Mouse (Mus musculus): ENCODE measurements around the gene Serpinb7. TPM values are rescaled to one million over a fixed set of nuclear protein-coding genes. Genes with fewer than 3 reads are reported as not detected.

Gene Serpinb7
- total RNA-seq, 1 experiment = not detected

GRCm38 (mm10) chr1:107414650-107415049 is 15.2 kb downstream of the Serpinb7 start:
- TF ChIP-seq MAFK (IDR thresholded peaks at IDR 0.05; ENCODE audit: insufficient read depth, low read depth, low read length) (no peak), ZNF384 (IDR thresholded peaks at IDR 0.05; ENCODE audit: low read depth, low read length) (no peak), HCFC1 (IDR thresholded peaks at IDR 0.05; ENCODE audit: borderline replicate concordance, insufficient read depth, low read length) (no peak), CHD2 (IDR thresholded peaks at IDR 0.05; ENCODE audit: low read depth, low read length) (no peak), ZC3H11A (IDR thresholded peaks at IDR 0.05; ENCODE audit: borderline replicate concordance, low read depth, low read length) (no peak)
- DNase-seq (ENCODE audit: low read depth, low spot score) = no peak

GRCm38 (mm10) chr1:107422487-107422886 is 23.0 kb downstream of the Serpinb7 start:
- TF ChIP-seq MAFK (IDR thresholded peaks at IDR 0.05; ENCODE audit: insufficient read depth, low read depth, low read length) = no peak
- TF ChIP-seq CHD2 (IDR thresholded peaks at IDR 0.05; ENCODE audit: low read depth, low read length) = no peak
- TF ChIP-seq ZNF384 (IDR thresholded peaks at IDR 0.05; ENCODE audit: low read depth, low read length) = no peak
- TF ChIP-seq ZC3H11A (IDR thresholded peaks at IDR 0.05; ENCODE audit: borderline replicate concordance, low read depth, low read length) = no peak
- no peak for TF ChIP-seq HCFC1 (IDR thresholded peaks at IDR 0.05; ENCODE audit: borderline replicate concordance, insufficient read depth, low read length)

More at GRCm38 (mm10) chr1:107414650-107415049, 15.2 kb downstream of the Serpinb7 start:
- Histone ChIP-seq H3K9me3 (ENCODE audit: control insufficient read depth, insufficient read depth, low read depth, low read length) (no peaks in the 10 kb centered on the region), H3K4me3 (ENCODE audit: insufficient read depth in 1 of 2, low read depth in 1 of 2, low read length in 2 of 2, poor library complexity in 1 of 2, severe bottlenecking in 1 of 2) (no peak overlapping the region), H3K27ac (ENCODE audit: insufficient read depth, low read depth, low read length, poor library complexity, severe bottlenecking) (no peak overlapping the region), H3K9ac (ENCODE audit: insufficient read depth, low read depth, low read length, poor library complexity, severe bottlenecking) (no peak overlapping the region), H3K4me1 (ENCODE audit: control insufficient read depth in 2 of 2, insufficient read depth in 2 of 2, low read length in 2 of 2, poor library complexity in 1 of 2) (no peaks in the 10 kb centered on the region), H3K36me3 (ENCODE audit: control insufficient read depth, insufficient read depth, low read length, poor library complexity, severe bottlenecking) (no peaks in the 10 kb centered on the region)
- in situ Hi-C loops (cut with MboI; ENCODE audit: low sequenced_read_pairs in 2 of 2, unreplicated experiment in 2 of 2) = no loop called here

GRCm38 (mm10) chr1:107431253-107431652 is 31.8 kb downstream of the Serpinb7 start:
- Histone ChIP-seq H3K36me3 (ENCODE audit: control insufficient read depth, insufficient read depth, low read length, poor library complexity, severe bottlenecking) (no peaks in the 10 kb centered on the region), H3K4me1 (ENCODE audit: control insufficient read depth in 2 of 2, insufficient read depth in 2 of 2, low read length in 2 of 2, poor library complexity in 1 of 2) (no peaks in the 10 kb centered on the region), H3K9me3 (ENCODE audit: control insufficient read depth, insufficient read depth, low read depth, low read length) (no peaks in the 10 kb centered on the region), H3K4me3 (ENCODE audit: insufficient read depth in 1 of 2, low read depth in 1 of 2, low read length in 2 of 2, poor library complexity in 1 of 2, severe bottlenecking in 1 of 2) (no peak overlapping the region), H3K9ac (ENCODE audit: insufficient read depth, low read depth, low read length, poor library complexity, severe bottlenecking) (no peak overlapping the region), H3K27ac (ENCODE audit: insufficient read depth, low read depth, low read length, poor library complexity, severe bottlenecking) (no peak overlapping the region)
- TF ChIP-seq MAFK (IDR thresholded peaks at IDR 0.05; ENCODE audit: insufficient read depth, low read depth, low read length) (peak; percentile 60), ZC3H11A (IDR thresholded peaks at IDR 0.05; ENCODE audit: borderline replicate concordance, low read depth, low read length) (no peak)
- DNase-seq (ENCODE audit: low read depth, low spot score) = no peak
- in situ Hi-C loops (cut with MboI; ENCODE audit: low sequenced_read_pairs in 2 of 2, unreplicated experiment in 2 of 2) = no loop called here

More at GRCm38 (mm10) chr1:107422487-107422886, 23.0 kb downstream of the Serpinb7 start:
- Histone ChIP-seq H3K27ac (ENCODE audit: insufficient read depth, low read depth, low read length, poor library complexity, severe bottlenecking) (no peak overlapping the region), H3K4me1 (ENCODE audit: control insufficient read depth in 2 of 2, insufficient read depth in 2 of 2, low read length in 2 of 2, poor library complexity in 1 of 2) (no peaks in the 10 kb centered on the region), H3K4me3 (ENCODE audit: insufficient read depth in 1 of 2, low read depth in 1 of 2, low read length in 2 of 2, poor library complexity in 1 of 2, severe bottlenecking in 1 of 2) (no peak overlapping the region), H3K9me3 (ENCODE audit: control insufficient read depth, insufficient read depth, low read depth, low read length) (no peaks in the 10 kb centered on the region), H3K9ac (ENCODE audit: insufficient read depth, low read depth, low read length, poor library complexity, severe bottlenecking) (no peak overlapping the region), H3K36me3 (ENCODE audit: control insufficient read depth, insufficient read depth, low read length, poor library complexity, severe bottlenecking) (no peaks in the 10 kb centered on the region)
- in situ Hi-C loops (cut with MboI; ENCODE audit: low sequenced_read_pairs in 2 of 2, unreplicated experiment in 2 of 2) = no loop called here
- DNase-seq (ENCODE audit: low read depth, low spot score) = no peak

GRCm38 (mm10) chr1:107435528-107435927 is 36.1 kb downstream of the Serpinb7 start:
- Histone ChIP-seq H3K27ac (ENCODE audit: insufficient read depth, low read depth, low read length, poor library complexity, severe bottlenecking) (no peak overlapping the region), H3K4me3 (ENCODE audit: insufficient read depth in 1 of 2, low read depth in 1 of 2, low read length in 2 of 2, poor library complexity in 1 of 2, severe bottlenecking in 1 of 2) (no peak overlapping the region), H3K9ac (ENCODE audit: insufficient read depth, low read depth, low read length, poor library complexity, severe bottlenecking) (no peak overlapping the region), H3K4me1 (ENCODE audit: control insufficient read depth in 2 of 2, insufficient read depth in 2 of 2, low read length in 2 of 2, poor library complexity in 1 of 2) (no peaks in the 10 kb centered on the region), H3K36me3 (ENCODE audit: control insufficient read depth, insufficient read depth, low read length, poor library complexity, severe bottlenecking) (no peaks in the 10 kb centered on the region), H3K9me3 (ENCODE audit: control insufficient read depth, insufficient read depth, low read depth, low read length) (no peaks in the 10 kb centered on the region)
- no peak for TF ChIP-seq ZC3H11A (IDR thresholded peaks at IDR 0.05; ENCODE audit: borderline replicate concordance, low read depth, low read length)
- no peak for TF ChIP-seq CHD2 (IDR thresholded peaks at IDR 0.05; ENCODE audit: low read depth, low read length)
- no peak for TF ChIP-seq ZNF384 (IDR thresholded peaks at IDR 0.05; ENCODE audit: low read depth, low read length)
- TF ChIP-seq MAFK (IDR thresholded peaks at IDR 0.05; ENCODE audit: insufficient read depth, low read depth, low read length) = no peak
- no peak for TF ChIP-seq HCFC1 (IDR thresholded peaks at IDR 0.05; ENCODE audit: borderline replicate concordance, insufficient read depth, low read length)
- in situ Hi-C loops (cut with MboI; ENCODE audit: low sequenced_read_pairs in 2 of 2, unreplicated experiment in 2 of 2) = no loop called here
- no peak for DNase-seq (ENCODE audit: low read depth, low spot score)

DNA sequence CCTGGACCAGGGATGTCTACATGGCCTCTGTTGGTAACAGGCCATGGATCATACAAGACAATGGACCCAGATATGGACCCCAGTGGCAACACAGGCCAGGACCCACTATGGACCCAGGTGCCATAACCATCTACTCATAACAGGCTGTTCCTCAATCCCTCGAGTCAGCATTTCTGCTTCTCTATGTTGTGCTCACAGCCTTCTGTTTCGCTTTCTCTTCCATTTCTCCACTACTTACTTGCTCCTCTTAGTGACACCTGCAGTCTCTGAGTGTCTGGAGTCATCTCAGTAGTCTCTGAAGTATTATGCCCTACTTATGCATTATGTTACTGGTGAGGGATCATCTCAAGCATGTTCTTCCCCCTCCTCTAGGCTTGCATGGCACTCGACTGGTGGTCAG is 40.0 kb downstream of the Serpinb7 start:
- TF ChIP-seq HCFC1 (IDR thresholded peaks at IDR 0.05; ENCODE audit: borderline replicate concordance, insufficient read depth, low read length) (no peak), ZNF384 (IDR thresholded peaks at IDR 0.05; ENCODE audit: low read depth, low read length) (no peak), ZC3H11A (IDR thresholded peaks at IDR 0.05; ENCODE audit: borderline replicate concordance, low read depth, low read length) (no peak), MAFK (IDR thresholded peaks at IDR 0.05; ENCODE audit: insufficient read depth, low read depth, low read length) (no peak), CHD2 (IDR thresholded peaks at IDR 0.05; ENCODE audit: low read depth, low read length) (no peak)
- Histone ChIP-seq H3K36me3 (ENCODE audit: control insufficient read depth, insufficient read depth, low read length, poor library complexity, severe bottlenecking) (no peaks in the 10 kb centered on the region), H3K9ac (ENCODE audit: insufficient read depth, low read depth, low read length, poor library complexity, severe bottlenecking) (no peak overlapping the region), H3K9me3 (ENCODE audit: control insufficient read depth, insufficient read depth, low read depth, low read length) (no peaks in the 10 kb centered on the region), H3K27ac (ENCODE audit: insufficient read depth, low read depth, low read length, poor library complexity, severe bottlenecking) (no peak overlapping the region), H3K4me3 (ENCODE audit: insufficient read depth in 1 of 2, low read depth in 1 of 2, low read length in 2 of 2, poor library complexity in 1 of 2, severe bottlenecking in 1 of 2) (no peak overlapping the region), H3K4me1 (ENCODE audit: control insufficient read depth in 2 of 2, insufficient read depth in 2 of 2, low read length in 2 of 2, poor library complexity in 1 of 2) (no peaks in the 10 kb centered on the region)
- DNase-seq (ENCODE audit: low read depth, low spot score) = no peak
- in situ Hi-C loops (cut with MboI; ENCODE audit: low sequenced_read_pairs in 2 of 2, unreplicated experiment in 2 of 2) = no loop called here
